Mouse (Mus musculus): ENCODE measurements around the gene Trim13. TPM values are rescaled to one million over a fixed set of nuclear protein-coding genes. Genes with fewer than 3 reads are reported as not detected.
"Not testable (repeated sequence)": the region's sequence is repeated elsewhere in the genome, so short reads cannot be mapped to it uniquely, and the experiment has no call there.

Gene Trim13
- polyA plus RNA-seq (2015; fragmentation: Nextera tagmentation; extraction: Ambion mirVana) = 16.8 TPM in 2 replicates

DNA sequence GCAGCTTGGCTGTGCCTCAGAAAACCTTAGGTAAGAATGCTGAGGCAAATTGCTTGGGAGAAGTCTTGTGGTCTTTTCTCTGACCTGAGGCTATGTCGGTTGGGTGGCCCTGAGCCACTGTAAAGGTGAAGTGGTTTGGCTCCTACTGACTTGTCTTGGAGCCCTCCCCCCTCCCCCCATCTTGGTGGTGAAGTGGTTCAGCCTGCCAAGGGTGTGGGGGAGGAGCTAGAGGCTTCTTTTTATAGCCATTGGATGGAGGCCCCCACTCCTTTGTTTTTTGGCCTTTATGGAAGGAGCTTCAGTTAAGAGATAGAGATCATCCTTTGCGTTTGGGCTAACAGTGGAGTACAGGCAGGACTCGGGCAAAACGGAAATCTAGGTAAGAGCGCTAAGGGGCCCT, at the start of gene Trim13:
Gene Trim13 (plus strand): TSS at position 280 of the 400 bp plus-strand sequence.
- Histone ChIP-seq H3K4me1 (replicated peaks; ENCODE audit: control insufficient read depth, insufficient read depth, low read length) (peaks cover 10% of the 10 kb centered on the region), H3K9ac (ENCODE audit: low read length) (peak within 1 kb of the TSS; percentile 90), H3K27ac (ENCODE audit: low read length) (no peak within 1 kb of the TSS), H3K36me3 (ENCODE audit: control insufficient read depth, insufficient read depth, low read length) (no peaks in the 10 kb centered on the region), H3K9me3 (ENCODE audit: control insufficient read depth, low read length) (no peaks in the 10 kb centered on the region), H3K4me3 (ENCODE audit: low read length) (peak within 1 kb of the TSS; percentile 83), H3K4me2 (ENCODE audit: low read depth, low read length) (peak within 1 kb of the TSS; percentile 59), H3K27me3 (ENCODE audit: control insufficient read depth, insufficient read depth, low read depth, low read length) (no peaks in the 10 kb centered on the region)
- WGBS = 59% methylated on average over 5 of the region's 5 CpGs
- ATAC-seq (ENCODE audit: low read depth) = no peak

DNA sequence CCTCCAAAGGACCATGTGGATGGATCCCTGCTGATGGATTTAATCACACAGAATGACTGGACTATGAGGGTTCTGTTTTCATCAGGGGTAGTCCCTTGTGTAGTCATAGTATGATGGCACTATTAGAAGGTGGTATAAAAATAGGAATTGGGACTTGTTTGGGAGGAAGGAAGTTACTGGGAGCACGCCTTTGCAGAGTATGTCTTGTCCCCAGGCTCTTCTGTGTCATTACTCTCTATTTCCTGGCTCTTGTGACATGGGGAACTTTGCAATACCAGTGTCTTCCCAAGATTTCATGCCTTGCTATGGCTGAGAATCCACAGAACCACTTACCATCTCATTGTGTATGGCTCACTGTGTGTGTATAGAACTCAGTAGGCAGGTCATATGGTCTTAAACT, 49.4 kb upstream of the Trim13 start:
- Histone ChIP-seq H3K4me3 (ENCODE audit: low read length) (no peak overlapping the region), H3K27ac (ENCODE audit: low read length) (no peak overlapping the region), H3K4me2 (ENCODE audit: low read depth, low read length) (no peak overlapping the region), H3K4me1 (replicated peaks; ENCODE audit: control insufficient read depth, insufficient read depth, low read length) (no peaks in the 10 kb centered on the region), H3K9me3 (ENCODE audit: control insufficient read depth, low read length) (no peaks in the 10 kb centered on the region), H3K36me3 (ENCODE audit: control insufficient read depth, insufficient read depth, low read length) (no peaks in the 10 kb centered on the region), H3K27me3 (ENCODE audit: control insufficient read depth, insufficient read depth, low read depth, low read length) (no peaks in the 10 kb centered on the region), H3K9ac (ENCODE audit: low read length) (no peak overlapping the region)
- WGBS = 52% methylated on average over 1 of the region's 1 CpGs
- ATAC-seq (ENCODE audit: low read depth) = no peak

DNA sequence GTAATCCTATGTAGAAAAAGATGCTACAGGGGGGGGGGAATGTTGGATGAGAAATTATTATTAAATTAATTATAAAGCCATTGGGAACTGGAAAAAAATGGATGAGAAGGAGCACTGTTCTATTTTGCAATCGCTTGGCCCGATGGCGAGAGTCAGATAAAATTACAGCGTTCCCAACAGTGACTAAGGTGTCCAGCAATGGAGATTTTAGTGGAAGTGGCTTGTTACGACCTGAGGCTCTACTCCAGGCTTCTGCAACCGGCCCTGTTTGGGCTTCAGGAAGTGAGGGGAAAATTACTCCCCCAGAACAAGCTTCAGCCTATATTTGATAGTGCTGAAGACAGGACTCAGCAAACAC, 42.1 kb upstream of the Trim13 start:
- no peak for ATAC-seq (ENCODE audit: low read depth)

DNA sequence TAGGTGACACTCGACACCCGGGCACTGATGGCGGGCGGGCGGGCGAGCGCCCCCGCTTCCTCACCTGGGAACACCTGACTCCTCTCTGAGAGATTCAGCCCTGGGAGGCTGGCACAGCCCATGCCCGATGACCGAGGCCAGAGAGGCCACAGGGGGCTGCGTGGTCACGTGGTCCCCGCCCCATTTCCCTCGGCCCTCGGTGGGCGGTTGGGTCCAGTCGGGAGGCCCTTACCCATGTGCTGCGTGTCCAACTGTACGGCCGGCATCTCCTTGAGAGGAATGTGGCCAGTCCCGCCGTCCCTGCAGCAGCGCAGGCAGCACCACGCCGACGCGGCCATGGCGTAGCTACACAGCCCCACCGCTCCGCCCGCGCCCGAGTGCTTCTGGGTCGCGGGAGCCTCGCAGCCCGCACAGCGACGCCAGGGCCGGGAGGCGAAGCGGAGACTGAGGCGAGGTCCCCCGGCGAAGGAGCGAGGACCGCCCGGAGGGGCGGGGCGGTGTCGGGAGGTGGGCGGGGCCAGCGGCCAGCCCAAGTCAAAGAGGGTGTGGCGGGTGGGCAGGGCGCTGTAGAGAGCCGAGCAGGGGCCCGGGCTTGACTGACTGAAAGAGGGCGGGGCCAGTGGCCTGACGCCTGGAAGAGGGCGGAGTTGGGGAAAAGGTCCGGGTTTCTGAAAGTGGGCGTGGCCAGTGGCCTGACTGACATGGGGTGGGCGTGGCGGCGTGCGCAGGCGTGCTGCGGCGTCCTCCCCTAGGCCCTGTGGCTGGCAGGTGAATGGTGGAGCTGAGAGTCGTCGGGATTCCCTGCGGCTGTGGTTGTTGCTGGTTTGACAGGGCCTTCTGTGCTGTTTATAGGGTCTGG, 41.5 kb upstream of the Trim13 start, which contains the start of gene Spryd7:
Gene Spryd7 (minus strand): TSS at position 598 of the 859 bp plus-strand sequence.
- under 1% methylated on average over 72 of the region's 72 CpGs for WGBS
- Histone ChIP-seq H3K4me2 (ENCODE audit: low read depth, low read length) (peak within 1 kb of the TSS; percentile 98), H3K27me3 (ENCODE audit: control insufficient read depth, insufficient read depth, low read depth, low read length) (no peaks in the 10 kb centered on the region)

More for the DNA sequence above, 42.1 kb upstream of the Trim13 start:
- no peaks in the 10 kb centered on the region; the same call in 1 of the 2 replicates for H3K4me1 ChIP-seq (replicated peaks; ENCODE audit: control insufficient read depth, insufficient read depth, low read length)
- H3K4me3 ChIP-seq (ENCODE audit: low read length) = peak overlapping the region; percentile 78
- no peaks in the 10 kb centered on the region for H3K27me3 ChIP-seq (ENCODE audit: control insufficient read depth, insufficient read depth, low read depth, low read length)
- H3K9me3 ChIP-seq (ENCODE audit: control insufficient read depth, low read length) = no peaks in the 10 kb centered on the region
- peak overlapping the region; percentile 98 for H3K4me2 ChIP-seq (ENCODE audit: low read depth, low read length)
- H3K36me3 ChIP-seq (ENCODE audit: control insufficient read depth, insufficient read depth, low read length) = no peaks in the 10 kb centered on the region
- H3K9ac ChIP-seq (ENCODE audit: low read length) = peak overlapping the region; percentile 75
- H3K27ac ChIP-seq (ENCODE audit: low read length) = peak overlapping the region; percentile 81
- WGBS = 3% methylated on average over 6 of the region's 6 CpGs

DNA sequence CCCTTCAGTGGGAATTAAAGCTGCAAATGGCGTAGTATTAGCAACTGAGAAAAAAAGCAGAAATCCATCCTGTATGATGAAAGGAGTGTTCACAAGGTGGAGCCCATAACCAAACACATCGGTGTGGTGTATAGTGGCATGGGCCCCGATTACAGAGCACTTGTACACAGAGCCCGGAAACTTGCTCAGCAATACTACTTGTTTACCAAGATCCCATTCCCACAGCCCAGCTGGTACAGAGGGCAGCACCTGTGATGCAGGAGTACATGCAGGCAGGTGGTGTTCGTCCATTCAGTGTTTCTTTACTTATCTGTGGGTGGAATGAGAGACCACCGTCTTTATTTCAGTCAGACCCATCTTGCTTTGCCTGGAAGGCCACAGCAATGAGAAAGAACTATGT, 39.1 kb upstream of the Trim13 start:
- Histone ChIP-seq H3K4me1 (replicated peaks; ENCODE audit: control insufficient read depth, insufficient read depth, low read length) (no peaks in the 10 kb centered on the region; the same call in 1 of the 2 replicates), H3K4me3 (ENCODE audit: low read length) (no peak overlapping the region), H3K27ac (ENCODE audit: low read length) (no peak overlapping the region), H3K9me3 (ENCODE audit: control insufficient read depth, low read length) (peaks cover 2% of the 10 kb centered on the region; the same call in 1 of the 2 replicates), H3K36me3 (ENCODE audit: control insufficient read depth, insufficient read depth, low read length) (no peaks in the 10 kb centered on the region), H3K27me3 (ENCODE audit: control insufficient read depth, insufficient read depth, low read depth, low read length) (no peaks in the 10 kb centered on the region), H3K4me2 (ENCODE audit: low read depth, low read length) (no peak overlapping the region), H3K9ac (ENCODE audit: low read length) (no peak overlapping the region)
- ATAC-seq (ENCODE audit: low read depth) = no peak
- WGBS = 75% methylated on average over 6 of the region's 6 CpGs

More for the DNA sequence above, 41.5 kb upstream of the Trim13 start, which contains the start of gene Spryd7:
- Histone ChIP-seq H3K9ac (ENCODE audit: low read length) (peak within 1 kb of the TSS; percentile 75), H3K9me3 (ENCODE audit: control insufficient read depth, low read length) (no peaks in the 10 kb centered on the region), H3K27ac (ENCODE audit: low read length) (peak within 1 kb of the TSS; percentile 81), H3K4me1 (replicated peaks; ENCODE audit: control insufficient read depth, insufficient read depth, low read length) (no peaks in the 10 kb centered on the region; the same call in 1 of the 2 replicates), H3K36me3 (ENCODE audit: control insufficient read depth, insufficient read depth, low read length) (no peaks in the 10 kb centered on the region), H3K4me3 (ENCODE audit: low read length) (peak within 1 kb of the TSS; percentile 78)
- ATAC-seq (ENCODE audit: low read depth) = peak; percentile 98

DNA sequence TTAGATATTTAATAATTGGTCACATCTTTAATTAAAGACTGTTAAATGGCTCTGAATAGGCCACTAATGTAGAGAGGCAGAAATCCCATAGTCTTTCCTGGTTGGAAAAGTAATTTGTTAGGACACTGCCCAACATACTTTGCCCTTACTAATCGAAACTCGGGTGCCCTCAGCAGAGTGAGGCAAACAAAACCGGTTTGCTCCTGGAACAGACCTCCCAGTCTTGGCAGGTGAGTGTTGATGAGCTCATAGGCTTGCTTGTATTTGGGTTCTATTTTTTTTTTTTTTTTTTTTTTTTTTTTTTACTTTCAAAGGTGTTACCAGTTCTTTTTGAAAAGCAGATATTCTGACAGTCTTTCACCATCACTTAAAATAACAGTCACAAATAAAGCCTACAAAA, 38.2 kb upstream of the Trim13 start:
- Histone ChIP-seq H3K36me3 (ENCODE audit: control insufficient read depth, insufficient read depth, low read length) (no peaks in the 10 kb centered on the region), H3K4me2 (ENCODE audit: low read depth, low read length) (no peak overlapping the region), H3K27ac (ENCODE audit: low read length) (no peak overlapping the region), H3K4me3 (ENCODE audit: low read length) (no peak overlapping the region), H3K9me3 (ENCODE audit: control insufficient read depth, low read length) (peaks cover 2% of the 10 kb centered on the region; the same call in 1 of the 2 replicates), H3K27me3 (ENCODE audit: control insufficient read depth, insufficient read depth, low read depth, low read length) (no peaks in the 10 kb centered on the region), H3K4me1 (replicated peaks; ENCODE audit: control insufficient read depth, insufficient read depth, low read length) (no peaks in the 10 kb centered on the region; the same call in 1 of the 2 replicates), H3K9ac (ENCODE audit: low read length) (no peak overlapping the region)
- no peak for ATAC-seq (ENCODE audit: low read depth)
- 46% methylated on average over 3 of the region's 3 CpGs for WGBS

DNA sequence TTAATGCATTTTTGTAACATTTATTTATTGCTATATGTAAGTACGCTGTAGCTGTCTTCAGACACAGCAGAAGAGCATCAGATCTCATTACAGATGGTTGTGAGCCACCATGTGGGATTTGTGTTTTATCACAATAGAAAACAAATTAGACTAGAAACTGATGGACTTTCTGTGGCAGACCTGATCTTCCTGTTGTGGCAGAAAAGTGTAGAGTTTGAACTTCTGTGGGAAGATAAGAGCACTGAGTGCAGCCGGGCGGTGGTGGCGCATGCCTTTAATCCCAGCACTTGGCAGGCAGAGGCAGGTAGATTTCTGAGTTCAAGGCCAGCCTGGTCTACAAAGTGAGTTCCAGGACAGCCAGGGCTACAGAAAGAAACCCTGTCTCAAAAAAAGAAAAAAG, 31.8 kb upstream of the Trim13 start:
- not testable (repeated sequence) for H3K9ac ChIP-seq (ENCODE audit: low read length); ATAC-seq (ENCODE audit: low read depth); H3K9me3 ChIP-seq (ENCODE audit: control insufficient read depth, low read length); H3K4me1 ChIP-seq (replicated peaks; ENCODE audit: control insufficient read depth, insufficient read depth, low read length); H3K4me2 ChIP-seq (ENCODE audit: low read depth, low read length); H3K36me3 ChIP-seq (ENCODE audit: control insufficient read depth, insufficient read depth, low read length); H3K27ac ChIP-seq (ENCODE audit: low read length); H3K4me3 ChIP-seq (ENCODE audit: low read length); H3K27me3 ChIP-seq (ENCODE audit: control insufficient read depth, insufficient read depth, low read depth, low read length)
- 80% methylated on average over 4 of the region's 4 CpGs for WGBS

DNA sequence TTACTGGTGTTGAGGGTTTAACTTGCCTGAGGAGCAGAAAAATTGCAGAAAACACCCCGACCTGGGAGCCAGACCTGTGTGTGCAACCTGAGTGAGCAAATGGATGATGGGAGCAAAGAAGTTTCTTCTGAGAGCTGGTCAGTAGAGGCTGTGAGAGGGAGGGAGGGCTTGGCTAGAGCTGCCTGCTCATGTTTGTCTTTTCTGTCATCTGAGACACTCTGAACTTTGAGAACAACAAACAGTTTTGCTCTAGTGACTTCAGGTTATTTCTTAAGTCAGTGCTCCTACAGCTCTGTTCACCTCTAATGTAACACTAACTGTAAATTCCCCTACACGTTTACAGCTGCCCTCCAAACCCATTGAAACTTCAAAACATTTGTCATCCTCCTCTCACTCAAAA, 28.7 kb upstream of the Trim13 start:
- no peaks in the 10 kb centered on the region for H3K36me3 ChIP-seq (ENCODE audit: control insufficient read depth, insufficient read depth, low read length)
- no peak overlapping the region for H3K4me2 ChIP-seq (ENCODE audit: low read depth, low read length)
- 0 out of 2 replicates have a peak, but pooled peaks cover 2% of the 10 kb centered on the region for H3K4me1 ChIP-seq (replicated peaks; ENCODE audit: control insufficient read depth, insufficient read depth, low read length)
- no peaks in the 10 kb centered on the region for H3K9me3 ChIP-seq (ENCODE audit: control insufficient read depth, low read length)
- no peak overlapping the region for H3K9ac ChIP-seq (ENCODE audit: low read length)
- ATAC-seq (ENCODE audit: low read depth) = no peak
- 43% methylated on average over 2 of the region's 2 CpGs for WGBS
- H3K27me3 ChIP-seq (ENCODE audit: control insufficient read depth, insufficient read depth, low read depth, low read length) = no peaks in the 10 kb centered on the region
- no peak overlapping the region for H3K4me3 ChIP-seq (ENCODE audit: low read length)
- no peak overlapping the region for H3K27ac ChIP-seq (ENCODE audit: low read length)

DNA sequence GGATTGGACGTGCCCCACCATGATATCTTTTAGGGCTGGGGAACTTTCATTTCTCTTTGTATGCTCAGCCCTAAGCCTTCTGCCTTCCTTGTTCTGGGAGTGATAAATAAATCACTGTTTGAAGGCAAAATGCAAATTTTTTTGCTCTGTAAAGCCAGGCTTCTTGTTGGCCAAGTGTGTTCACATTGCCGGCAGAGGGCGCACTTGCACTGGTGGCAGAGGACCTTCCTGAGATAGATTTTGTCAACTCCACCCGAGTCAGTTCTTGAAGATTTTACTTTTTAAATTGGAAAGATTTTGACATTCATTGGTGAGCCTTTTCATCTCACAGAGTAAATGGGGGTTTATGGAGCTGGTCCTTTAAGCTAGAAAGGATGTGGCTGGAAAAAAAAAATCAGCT, 26.7 kb upstream of the Trim13 start:
- H3K9me3 ChIP-seq (ENCODE audit: control insufficient read depth, low read length) = no peaks in the 10 kb centered on the region
- H3K9ac ChIP-seq (ENCODE audit: low read length) = no peak overlapping the region
- WGBS = 10% methylated on average over 4 of the region's 4 CpGs
- H3K27ac ChIP-seq (ENCODE audit: low read length) = no peak overlapping the region
- peak overlapping the region; percentile 36; the same call in 1 of the 2 replicates for H3K4me2 ChIP-seq (ENCODE audit: low read depth, low read length)
- H3K4me1 ChIP-seq (replicated peaks; ENCODE audit: control insufficient read depth, insufficient read depth, low read length) = 0 out of 2 replicates have a peak, but pooled peaks cover 2% of the 10 kb centered on the region
- no peaks in the 10 kb centered on the region for H3K36me3 ChIP-seq (ENCODE audit: control insufficient read depth, insufficient read depth, low read length)
- ATAC-seq (ENCODE audit: low read depth) = no peak
- H3K27me3 ChIP-seq (ENCODE audit: control insufficient read depth, insufficient read depth, low read depth, low read length) = no peaks in the 10 kb centered on the region
- no peak overlapping the region for H3K4me3 ChIP-seq (ENCODE audit: low read length)

All from lung, embryonic 16.5 days (tissue).